7 mouse cellular contexts compared by ENCODE assay signal in genomic region chr12:83596191-83596954, GRCm38 (mm10). TPM values are rescaled to one million over a fixed set of nuclear protein-coding genes. Genes with fewer than 3 reads are reported as not detected.
DNase-seq lines count a peak whose midpoint lies in the region; ATAC-seq and TF ChIP-seq lines count a peak whose summit lies in the region.

No protein-coding gene starts in this region.

- H3K4me2 ChIP-seq in embryonic facial prominence, embryonic 15.5 days (replicated peaks) = peak overlapping the region; percentile 57
- peak overlapping the region; percentile 72 for H3K4me2 ChIP-seq in kidney, postnatal 0 days (ENCODE audit: low read length)
- peak overlapping the region; percentile 86 for H3K4me2 ChIP-seq in neural tube, embryonic 13.5 days

- H3K27ac ChIP-seq in spleen, adult 2 months (ENCODE audit: insufficient read depth, low read length) = peak overlapping the region; percentile 41; the same call in 1 of the 2 replicates
- peak overlapping the region; percentile 89 for H3K27ac ChIP-seq in embryonic facial prominence, embryonic 15.5 days (replicated peaks)
- H3K27ac ChIP-seq in kidney, postnatal 0 days = peak overlapping the region; percentile 91
- peak overlapping the region; percentile 97 for H3K27ac ChIP-seq in neural tube, embryonic 13.5 days (replicated peaks)

- peak overlapping the region; percentile 86 for H3K4me3 ChIP-seq in spleen, adult 2 months (ENCODE audit: extremely low read depth, insufficient read depth, insufficient read length)
- peak overlapping the region; percentile 96 for H3K4me3 ChIP-seq in embryonic facial prominence, embryonic 15.5 days (replicated peaks)
- H3K4me3 ChIP-seq in kidney, postnatal 0 days (replicated peaks; ENCODE audit: low read depth, low read length) = peak overlapping the region; percentile 85
- H3K4me3 ChIP-seq in neural tube, embryonic 13.5 days = peak overlapping the region; percentile 97

- H3K36me3 ChIP-seq in spleen, adult 2 months (ENCODE audit: control insufficient read depth, insufficient read depth, low read length) = peaks cover 4% of the 10 kb centered on the region; the same call in 1 of the 2 replicates
- peaks cover 28% of the 10 kb centered on the region for H3K36me3 ChIP-seq in embryonic facial prominence, embryonic 15.5 days
- H3K36me3 ChIP-seq in kidney, postnatal 0 days (ENCODE audit: insufficient read depth, low read length) = peaks cover 12% of the 10 kb centered on the region; the same call in 1 of the 2 replicates
- H3K36me3 ChIP-seq in neural tube, embryonic 13.5 days = peaks cover 34% of the 10 kb centered on the region

- peak overlapping the region; percentile 88 for H3K9ac ChIP-seq in embryonic facial prominence, embryonic 15.5 days
- H3K9ac ChIP-seq in kidney, postnatal 0 days (ENCODE audit: low read depth, low read length) = peak overlapping the region; percentile 87
- peak overlapping the region; percentile 100 for H3K9ac ChIP-seq in neural tube, embryonic 13.5 days

- 0 out of 2 replicates have a peak, but pooled peaks cover 5% of the 10 kb centered on the region for H3K4me1 ChIP-seq in spleen, adult 2 months (ENCODE audit: control insufficient read depth, insufficient read depth, insufficient read length)
- peaks cover 23% of the 10 kb centered on the region; the same call in 1 of the 2 replicates for H3K4me1 ChIP-seq in embryonic facial prominence, embryonic 15.5 days
- no peaks in the 10 kb centered on the region for H3K4me1 ChIP-seq in kidney, postnatal 0 days (replicated peaks; ENCODE audit: insufficient read depth, low read length)
- H3K4me1 ChIP-seq in neural tube, embryonic 13.5 days (replicated peaks) = peaks cover 44% of the 10 kb centered on the region

- no peak for TF ChIP-seq POLR2A in spleen, adult 2 months (IDR thresholded peaks at IDR 0.05; ENCODE audit: low read depth, low read length)

- no peaks in the 10 kb centered on the region for H3K9me3 ChIP-seq in embryonic facial prominence, embryonic 15.5 days (replicated peaks)
- no peaks in the 10 kb centered on the region for H3K9me3 ChIP-seq in kidney, postnatal 0 days (replicated peaks; ENCODE audit: low read length)
- H3K9me3 ChIP-seq in neural tube, embryonic 13.5 days = no peaks in the 10 kb centered on the region

- no peak for DNase-seq in spleen, adult 2 months (ENCODE audit: low read depth in 1 of 2, low spot score in 2 of 2)
- no peak for DNase-seq in spleen, postnatal 4 days (ENCODE audit: low spot score in 2 of 2)
- DNase-seq in kidney, postnatal 0 days (ENCODE audit: low spot score) = peak; percentile 52
- no peak for DNase-seq in gastrocnemius, postnatal 10 days
- no peak for DNase-seq in adrenal gland, adult 8-10 months

- peak; percentile 12; the same call in 1 of the 2 replicates for ATAC-seq in embryonic facial prominence, embryonic 15.5 days (ENCODE audit: insufficient number of reproducible peaks, low FRiP score, low TSS enrichment, low read depth)
- no peak; the same call in 1 of the 2 replicates for ATAC-seq in kidney, postnatal 0 days (replicated peaks; ENCODE audit: low FRiP score, low read depth)
- no peak; the same call in 1 of the 2 replicates for ATAC-seq in neural tube, embryonic 13.5 days (ENCODE audit: low read depth)

- WGBS in spleen, adult 2 months = 13% methylated on average over 20 of the region's 20 CpGs
- WGBS in embryonic facial prominence, embryonic 15.5 days = 3% methylated on average over 20 of the region's 20 CpGs
- WGBS in kidney, postnatal 0 days = 2% methylated on average over 16 of the region's 20 CpGs
- WGBS in neural tube, embryonic 13.5 days = 6% methylated on average over 17 of the region's 20 CpGs

- no peak for TF ChIP-seq CTCF in spleen, adult 2 months (IDR thresholded peaks at IDR 0.05; ENCODE audit: extremely low read depth, insufficient read depth, insufficient read length, insufficient replicate concordance)
- TF ChIP-seq CTCF in kidney, postnatal 0 days (IDR thresholded peaks at IDR 0.05; ENCODE audit: low read depth) = no peak

- no peaks in the 10 kb centered on the region for H3K27me3 ChIP-seq in spleen, adult 2 months (ENCODE audit: control insufficient read depth, insufficient read depth, low read length)
- no peaks in the 10 kb centered on the region for H3K27me3 ChIP-seq in embryonic facial prominence, embryonic 15.5 days
- H3K27me3 ChIP-seq in kidney, postnatal 0 days (ENCODE audit: insufficient read depth, low read length) = no peaks in the 10 kb centered on the region
- H3K27me3 ChIP-seq in neural tube, embryonic 13.5 days = no peaks in the 10 kb centered on the region

RNA-seq across cellular contexts. Expression of gene Zfyve1, which starts 0.6 kb away (rescaled TPM):
- polyA plus RNA-seq in spleen, adult 2 months (2012; rRNA removed) = 26.5 and 29.0 TPM in 2 replicates
- 18.8 and 21.4 TPM in 2 replicates for polyA plus RNA-seq in embryonic facial prominence, embryonic 15.5 days (2015; fragmentation: Nextera tagmentation; extraction: Ambion mirVana)
- polyA plus RNA-seq in kidney, postnatal 0 days (2015; fragmentation: Nextera tagmentation; extraction: Ambion mirVana) = 11.9 and 14.0 TPM in 2 replicates
- polyA plus RNA-seq in neural tube, embryonic 13.5 days (2015; fragmentation: Nextera tagmentation; extraction: Ambion mirVana) = 27.0 and 27.3 TPM in 2 replicates
- 10 to 100 TPM; 16.5 to 17.7 TPM for total RNA-seq in gastrocnemius, postnatal 10 days (2021)
- total RNA-seq in adrenal gland, adult 8-10 months (2022) = 10 to 100 TPM; 37.5 to 56.6 (median 46.0) TPM

RNA-seq across cellular contexts. Expression of gene Rbm25, which starts 34.7 kb away (rescaled TPM):
- 19.4 and 20.2 TPM in 2 replicates for polyA plus RNA-seq in spleen, adult 2 months (2012; rRNA removed)
- polyA plus RNA-seq in embryonic facial prominence, embryonic 15.5 days (2015; fragmentation: Nextera tagmentation; extraction: Ambion mirVana) = 225 and 256 TPM in 2 replicates
- polyA plus RNA-seq in kidney, postnatal 0 days (2015; fragmentation: Nextera tagmentation; extraction: Ambion mirVana) = 196 and 199 TPM in 2 replicates
- polyA plus RNA-seq in neural tube, embryonic 13.5 days (2015; fragmentation: Nextera tagmentation; extraction: Ambion mirVana) = 273 and 280 TPM in 2 replicates
- total RNA-seq in gastrocnemius, postnatal 10 days (2021) = 10 to 100 TPM; 54.6 to 75.1 TPM
- total RNA-seq in adrenal gland, adult 8-10 months (2022) = 100 to 1,000 TPM in 2 of 4 experiments, 10 to 100 TPM in 2; 70.8 to 172 (median 109) TPM

Comparison
In these comparisons a context has a peak if more than half of its experiments do, and no peak if none do; other contexts are left out.
1. H3K27ac ChIP-seq: peak in every context shown above with its lines; median percentile 97 in neural tube, embryonic 13.5 days; 91 in kidney, postnatal 0 days; 89 in embryonic facial prominence, embryonic 15.5 days; 41 in spleen, adult 2 months.